Mouse (Mus musculus): ENCODE results near the gene Chst11.

- no peak for TF ChIP-seq CTCF (IDR thresholded peaks at IDR 0.05)
- no peak for TF ChIP-seq POLR2A (IDR thresholded peaks at IDR 0.05; ENCODE audit: insufficient read depth, low read depth, low read length)
- no peak for TF ChIP-seq EP300 (IDR thresholded peaks at IDR 0.05; ENCODE audit: insufficient read depth, low read depth, low read length)
Observed at GRCm38 (mm10) chr10:83096257-83096656, 111.0 kb downstream of the Chst11 start.
